Mouse (Mus musculus): ENCODE measurements around the gene Dhx33.

- TF ChIP-seq CTCF (IDR thresholded peaks at IDR 0.05; ENCODE audit: control insufficient read depth, insufficient read depth, insufficient read length) = no peak
- TF ChIP-seq FOSL1 (IDR thresholded peaks at IDR 0.05; ENCODE audit: insufficient read depth, low read length, poor library complexity, severe bottlenecking) = no peak
- no peak for TF ChIP-seq MYOD1 (IDR thresholded peaks at IDR 0.05; ENCODE audit: control insufficient read depth, insufficient read length, low read depth)
- TF ChIP-seq MYOG (IDR thresholded peaks at IDR 0.05; ENCODE audit: control insufficient read depth, extremely low read depth, insufficient read length) = no peak
- no peak for TF ChIP-seq USF1 (IDR thresholded peaks at IDR 0.05; ENCODE audit: low read depth)
Observed at GRCm38 (mm10) chr11:71007831-71008230, 3.6 kb upstream of the Dhx33 start.
